Mouse (Mus musculus) embryonic fibroblast, embryonic 13.5 days (primary cell): ENCODE measurements around the gene Rtn4ip1.

Experiments used
- CTCF ChIP-seq: IDR thresholded peaks from 2 replicates; pipeline ENCODE4 v1.5.1; 2011; ENCODE audit warnings: mild to moderate bottlenecking, control low read depth, low read length, moderate library complexity, borderline replicate concordance; ENCODE audit not compliant: insufficient read depth
- POLR2A ChIP-seq: IDR thresholded peaks from 2 replicates; pipeline ENCODE4 v1.6.1; 2011; ENCODE audit warnings: low read depth, mild to moderate bottlenecking, control low read depth, low read length, moderate library complexity

GRCm38 (mm10) chr10:43856351-43856750, 45.3 kb upstream of the Rtn4ip1 start:
- TF ChIP-seq POLR2A: no peak
- TF ChIP-seq CTCF: no peak
